Mouse (Mus musculus) MEL (cell line): ENCODE data around the gene Tbl2. TPM values are rescaled to one million over a fixed set of nuclear protein-coding genes. Genes with fewer than 3 reads are reported as not detected.

ENCODE experiments used
- DNase-seq: peaks from one replicate; pipeline ENCODE4 v3.0.0; 2011; ENCODE audit warnings: low read depth, low spot score
- H3K27ac ChIP-seq: 2 replicates; pipeline ENCODE4 v1.5.1; 2012; ENCODE audit warnings: low read depth, mild to moderate bottlenecking, control low read depth, low read length, moderate library complexity; ENCODE audit not compliant: control insufficient read depth
- H3K27me3 ChIP-seq, 2 experiments: fragments of 150-350 bp in 1 of 2; sonication (generic) in 1 of 2; 2 replicates each; pipeline ENCODE4 v1.6.1; 2012; ENCODE audit warnings: low read length in 2 of 2, mild to moderate bottlenecking in 2 of 2, improper control_type of control experiment in 1 of 2, moderate library complexity in 1 of 2; ENCODE audit not compliant: insufficient read depth in 2 of 2, control insufficient read depth in 1 of 2
- H3K36me3 ChIP-seq, 2 experiments: 2 replicates each; pipeline ENCODE4 v1.6.1; 2012 to 2014; ENCODE audit warnings: low read length in 2 of 2, improper control_type of control experiment in 1 of 2, inconsistent platforms in 1 of 2, mild to moderate bottlenecking in 1 of 2; ENCODE audit not compliant: insufficient read depth in 2 of 2, control insufficient read depth in 1 of 2
- H3K4me1 ChIP-seq, 2 experiments: fragments of 150-350 bp in 1 of 2; sonication (generic) in 1 of 2; 2 replicates each; pipeline ENCODE4 v1.6.1; 2012; ENCODE audit warnings: low read length in 2 of 2, improper control_type of control experiment in 1 of 2, mild to moderate bottlenecking in 1 of 2; ENCODE audit not compliant: insufficient read depth in 2 of 2, control insufficient read depth in 1 of 2
- H3K4me3 ChIP-seq, 2 experiments: fragments of 150-350 bp in 1 of 2; sonication (generic) in 1 of 2; 2 replicates each; pipeline ENCODE4 v1.5.1; 2012; ENCODE audit warnings: low read depth in 2 of 2, low read length in 2 of 2, mild to moderate bottlenecking in 2 of 2, moderate library complexity in 2 of 2, control low read depth in 1 of 2, improper control_type of control experiment in 1 of 2; ENCODE audit not compliant: control insufficient read depth in 1 of 2, insufficient read depth in 1 of 2
- H3K79me2 ChIP-seq: 2 replicates; pipeline ENCODE4 v1.6.1; 2012; ENCODE audit warnings: mild to moderate bottlenecking, low read length, moderate library complexity; ENCODE audit not compliant: control insufficient read depth, poor library complexity, insufficient read depth
- H3K9ac ChIP-seq: 2 replicates; pipeline ENCODE4 v1.6.1; 2012; ENCODE audit warnings: low read depth, mild to moderate bottlenecking, control low read depth, low read length, moderate library complexity; ENCODE audit not compliant: control insufficient read depth, poor library complexity, severe bottlenecking
- H3K9me3 ChIP-seq: fragments of 150-350 bp; sonication (generic); replicated peaks from 2 replicates; pipeline ENCODE4 v1.6.1; 2012; ENCODE audit warnings: mild to moderate bottlenecking, low read length, improper control_type of control experiment, moderate library complexity; ENCODE audit not compliant: insufficient read depth
- BHLHE40 ChIP-seq: IDR thresholded peaks from 2 replicates; pipeline ENCODE4 v1.6.1; 2012; ENCODE audit warnings: low read depth, mild to moderate bottlenecking, inconsistent platforms, low read length, improper control_type of control experiment, borderline replicate concordance
- CHD1 ChIP-seq: IDR thresholded peaks from 2 replicates; pipeline ENCODE4 v1.6.1; 2012; ENCODE audit warnings: low read depth, mild to moderate bottlenecking, inconsistent platforms, low read length, improper control_type of control experiment
- ELF1 ChIP-seq: IDR thresholded peaks from 2 replicates; pipeline ENCODE4 v1.6.1; 2014; ENCODE audit warnings: low read depth, mild to moderate bottlenecking, inconsistent platforms, low read length, improper control_type of control experiment, moderate library complexity
- ETS1 ChIP-seq: IDR thresholded peaks from 2 replicates; pipeline ENCODE4 v1.6.1; 2012; ENCODE audit warnings: low read depth, mild to moderate bottlenecking, inconsistent platforms, low read length, improper control_type of control experiment, moderate library complexity
- HCFC1 ChIP-seq: IDR thresholded peaks from 2 replicates; pipeline ENCODE4 v1.6.1; 2012; ENCODE audit warnings: low read depth, mild to moderate bottlenecking, inconsistent platforms, low read length, improper control_type of control experiment, moderate library complexity
- KAT2A ChIP-seq: conservative IDR thresholded peaks from 2 replicates; pipeline ENCODE4 v1.6.1; 2012; ENCODE audit warnings: low read depth, low read length, improper control_type of control experiment, inconsistent platforms
- MAFK ChIP-seq: IDR thresholded peaks from 2 replicates; pipeline ENCODE4 v1.6.1; 2011; ENCODE audit warnings: low read depth, mild to moderate bottlenecking, low read length, improper control_type of control experiment, borderline replicate concordance
- MAX ChIP-seq: IDR thresholded peaks from 2 replicates; pipeline ENCODE4 v1.6.1; 2011; ENCODE audit warnings: low read length, improper control_type of control experiment
- MAZ ChIP-seq: IDR thresholded peaks from 2 replicates; pipeline ENCODE4 v1.6.1; 2012; ENCODE audit warnings: low read depth, mild to moderate bottlenecking, inconsistent platforms, low read length, improper control_type of control experiment
- MEF2A ChIP-seq: IDR thresholded peaks from 2 replicates; pipeline ENCODE4 v1.6.1; 2014; ENCODE audit warnings: low read depth, mild to moderate bottlenecking, inconsistent platforms, low read length, improper control_type of control experiment; ENCODE audit not compliant: poor library complexity, insufficient replicate concordance, severe bottlenecking; ENCODE audit errors: extremely low read depth
- MXI1 ChIP-seq: IDR thresholded peaks from 2 replicates; pipeline ENCODE4 v1.6.1; 2011; ENCODE audit warnings: mild to moderate bottlenecking, low read depth, low read length, improper control_type of control experiment
- MYB ChIP-seq: IDR thresholded peaks from 2 replicates; pipeline ENCODE4 v1.6.1; 2011; ENCODE audit warnings: mild to moderate bottlenecking, low read depth, low read length, improper control_type of control experiment
- NELFE ChIP-seq: IDR thresholded peaks from 2 replicates; pipeline ENCODE4 v1.6.1; 2011; ENCODE audit warnings: low read depth, low read length, improper control_type of control experiment
- POLR2A ChIP-seq, 2 experiments: IDR thresholded peaks; 2 replicates each; pipeline ENCODE4 v1.6.1; 2011 to 2012; ENCODE audit warnings: low read length in 2 of 2, mild to moderate bottlenecking in 2 of 2, control low read depth in 1 of 2, improper control_type of control experiment in 1 of 2, low read depth in 1 of 2, moderate library complexity in 1 of 2; ENCODE audit not compliant: control insufficient read depth in 1 of 2, insufficient read depth in 1 of 2, poor library complexity in 1 of 2
- SIN3A ChIP-seq: IDR thresholded peaks from 2 replicates; pipeline ENCODE4 v1.6.1; 2012; ENCODE audit warnings: low read length, improper control_type of control experiment, inconsistent platforms
- SMC3 ChIP-seq: IDR thresholded peaks from 2 replicates; pipeline ENCODE4 v1.6.1; 2011; ENCODE audit warnings: low read depth, low read length, improper control_type of control experiment
- TBP ChIP-seq: IDR thresholded peaks from 2 replicates; pipeline ENCODE4 v1.8.0; 2011; ENCODE audit warnings: low read depth, low read length, improper control_type of control experiment
- UBTF ChIP-seq: IDR thresholded peaks from 2 replicates; pipeline ENCODE4 v1.6.1; 2012; ENCODE audit warnings: low read depth, mild to moderate bottlenecking, inconsistent platforms, low read length, improper control_type of control experiment, moderate library complexity, borderline replicate concordance; ENCODE audit not compliant: insufficient read depth
- ZKSCAN1 ChIP-seq: IDR thresholded peaks from 2 replicates; pipeline ENCODE4 v1.6.1; 2012; ENCODE audit warnings: low read depth, mild to moderate bottlenecking, inconsistent platforms, low read length, improper control_type of control experiment, moderate library complexity
- ZNF384 ChIP-seq: IDR thresholded peaks from 2 replicates; pipeline ENCODE4 v1.6.1; 2012; ENCODE audit warnings: low read depth, mild to moderate bottlenecking, inconsistent platforms, low read length, improper control_type of control experiment
- polyA plus RNA-seq, 2 experiments: library from polyadenylated mRNA; stranded (reverse) in 1 of 2; unstranded in 1 of 2; fragments of >175 nt in 1 of 2; fragments of >200 nt in 1 of 2; gene quantifications; 2 replicates each; pipeline versions ENCODE4 v1.2.1 to v1.2.4; 2012; ENCODE audit warnings: low replicate concordance in 2 of 2, low read depth in 1 of 2; ENCODE audit not compliant: insufficient read length in 2 of 2, insufficient read depth in 1 of 2, missing spikeins in 1 of 2
- total RNA-seq: library from RNA; depleted of rRNA; stranded (reverse); fragments of 300-350 nt; gene quantifications from 2 replicates; pipeline ENCODE4 v1.2.3, GENCODE M21; 2012

The Tbl2 gene
- total and polyA plus RNA-seq, 3 experiments = 20.5 to 30.3 TPM; not detected in 1

DNA sequence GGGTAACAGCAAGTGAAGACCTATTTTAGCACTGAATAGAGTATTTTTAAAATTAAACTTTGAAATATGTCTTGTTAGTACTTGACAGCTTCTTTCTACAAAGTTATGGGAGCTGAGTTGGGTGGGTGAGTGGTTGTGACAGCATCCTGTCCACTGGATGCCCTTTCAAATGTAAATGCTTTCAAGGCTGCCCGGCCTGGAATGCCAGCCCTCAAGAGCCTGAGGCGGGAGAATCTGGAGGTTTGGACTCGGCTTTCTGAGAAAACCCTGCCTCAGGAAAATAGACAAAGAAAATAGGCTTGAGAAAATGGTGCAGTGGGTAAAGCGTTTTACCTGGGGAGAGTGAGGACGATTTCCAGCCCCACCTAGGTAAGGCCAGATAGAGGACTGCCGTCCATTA is 32.3 kb downstream of the Tbl2 start:
- Histone ChIP-seq H3K4me1 (no peaks in the 10 kb centered on the region; a peak in 1 of 4 replicates), H3K36me3 (peaks cover 4 to 11% of the 10 kb centered on the region in 2 experiments)
- TF ChIP-seq BHLHE40 (no peak), HCFC1 (no peak), SMC3 (no peak), MAX (no peak), MAFK (no peak), UBTF (no peak)

GRCm38 (mm10) chr5:135183131-135183861 is 33.8 kb downstream of the Tbl2 start:
- Histone ChIP-seq H3K4me1 (no peaks in the 10 kb centered on the region; a peak in 1 of 4 replicates), H3K4me3 (no peak overlapping the region), H3K27ac (no peak overlapping the region), H3K36me3 (peaks cover 4 to 7% of the 10 kb centered on the region in 2 experiments; a peak in 3 of 4 replicates), H3K9me3 (no peaks in the 10 kb centered on the region), H3K79me2 (peaks cover 13% of the 10 kb centered on the region), H3K9ac (no peak overlapping the region), H3K27me3 (no peaks in the 10 kb centered on the region)
- DNase-seq = no peak
- no peak for TF ChIP-seq MAFK
- no peak for TF ChIP-seq ZNF384
- TF ChIP-seq POLR2A (IDR thresholded peaks at IDR 0.05; ENCODE audit: control insufficient read depth in 1 of 2, insufficient read depth in 1 of 2, low read depth in 1 of 2, low read length in 2 of 2, poor library complexity in 1 of 2) = no peak
- TF ChIP-seq MXI1 = no peak
- no peak for TF ChIP-seq NELFE
- no peak for TF ChIP-seq MAX
- no peak for TF ChIP-seq ETS1
- no peak for TF ChIP-seq MAZ
- TF ChIP-seq TBP = no peak
- no peak for TF ChIP-seq KAT2A
- TF ChIP-seq ZKSCAN1 = no peak
- TF ChIP-seq SIN3A = no peak
- TF ChIP-seq MEF2A = no peak
- no peak for TF ChIP-seq CHD1
- TF ChIP-seq ELF1 = no peak
- TF ChIP-seq MYB = no peak

More for the DNA sequence above, 32.3 kb downstream of the Tbl2 start:
- H3K79me2 ChIP-seq = peaks cover under 1% of the 10 kb centered on the region; the same call in 1 of the 2 replicates
- no peaks in the 10 kb centered on the region for H3K9me3 ChIP-seq
- H3K27me3 ChIP-seq = no peaks in the 10 kb centered on the region
- H3K9ac ChIP-seq = no peak overlapping the region
- no peak for DNase-seq
- no peak overlapping the region for H3K4me3 ChIP-seq
- H3K27ac ChIP-seq = no peak overlapping the region
